Mouse (Mus musculus) midbrain, embryonic 15.5 days (tissue): ENCODE measurements around the gene Ctps. TPM values are rescaled to one million over a fixed set of nuclear protein-coding genes. Genes with fewer than 3 reads are reported as not detected.
"Not testable (repeated sequence)": the region's sequence is repeated elsewhere in the genome, so short reads cannot be mapped to it uniquely, and the experiment has no call there.

ENCODE experiments used
- ATAC-seq: fragments of 200-750 bp; cut with Nextera tagmentation; replicated peaks from 2 replicates; pipeline ENCODE4 v1.8.0; 2017; ENCODE audit warnings: moderate TSS enrichment
- H3K27ac ChIP-seq: fragments of 300-500 bp; sonication (generic); 2 replicates; pipeline ENCODE4 v1.5.1; 2015; ENCODE audit warnings: mild to moderate bottlenecking, inconsistent platforms
- H3K27me3 ChIP-seq: fragments of 300-500 bp; sonication (generic); replicated peaks from 2 replicates; pipeline ENCODE4 v1.6.1; 2015; ENCODE audit warnings: inconsistent platforms
- H3K36me3 ChIP-seq: fragments of 300-500 bp; sonication (generic); replicated peaks from 2 replicates; pipeline ENCODE4 v1.6.1; 2015; ENCODE audit warnings: inconsistent platforms
- H3K4me1 ChIP-seq: fragments of 300-500 bp; sonication (generic); 2 replicates; pipeline ENCODE4 v1.6.1; 2015; ENCODE audit warnings: inconsistent platforms
- H3K4me2 ChIP-seq: fragments of 300-500 bp; sonication (generic); 2 replicates; pipeline ENCODE4 v1.6.1; 2015; ENCODE audit warnings: inconsistent platforms, mild to moderate bottlenecking, moderate library complexity
- H3K4me3 ChIP-seq: fragments of 300-500 bp; sonication (generic); 2 replicates; pipeline ENCODE4 v1.5.1; 2015; ENCODE audit warnings: mild to moderate bottlenecking, inconsistent platforms
- H3K9ac ChIP-seq: fragments of 300-500 bp; sonication (generic); 2 replicates; pipeline ENCODE4 v1.6.1; 2015; ENCODE audit warnings: mild to moderate bottlenecking, inconsistent platforms
- H3K9me3 ChIP-seq: fragments of 300-500 bp; sonication (generic); 2 replicates; pipeline ENCODE4 v1.6.1; 2016; ENCODE audit warnings: inconsistent platforms
- WGBS: fragments of 180-500 bp; shearing (Covaris S2); methylation state at CpG from one replicate; pipeline ENCODE4 v1.1.7; 2015; ENCODE audit warnings: mixed read lengths; 5-methylcytosine and 5-hydroxymethylcytosine counted together
- polyA plus RNA-seq: library from polyadenylated mRNA; unstranded; fragments of >200 nt; fragmentation: Nextera tagmentation; extraction: Ambion mirVana; gene quantifications from 2 replicates; pipeline ENCODE4 v1.2.1, GENCODE M21; 2015

Gene Ctps
- polyA plus RNA-seq, 1 experiment from 2014 or later = 78.4 TPM

- not testable (repeated sequence) for H3K27me3 ChIP-seq, H3K4me1 ChIP-seq, H3K27ac ChIP-seq, H3K9me3 ChIP-seq, H3K4me3 ChIP-seq, H3K4me2 ChIP-seq, H3K9ac ChIP-seq, H3K36me3 ChIP-seq, ATAC-seq
- 83% methylated on average over 1 of the region's 1 CpGs for WGBS
Observed at GRCm38 (mm10) chr4:120596210-120596609, 26.1 kb upstream of the Ctps start.

GRCm38 (mm10) chr4:120590973-120591372 is 20.9 kb upstream of the Ctps start:
- WGBS = 84% methylated on average over 4 of the region's 4 CpGs
- Histone ChIP-seq H3K27me3 (peaks cover 10% of the 10 kb centered on the region; the same call in 1 of the 2 replicates), H3K4me1 (peaks cover 3% of the 10 kb centered on the region), H3K4me3 (no peak overlapping the region), H3K36me3 (no peaks in the 10 kb centered on the region), H3K4me2 (no peak overlapping the region), H3K9me3 (no peaks in the 10 kb centered on the region), H3K9ac (no peak overlapping the region), H3K27ac (no peak overlapping the region)
- no peak for ATAC-seq

GRCm38 (mm10) chr4:120589815-120590422 is 19.8 kb upstream of the Ctps start:
- peaks cover 10% of the 10 kb centered on the region; the same call in 1 of the 2 replicates for H3K27me3 ChIP-seq
- no peak overlapping the region; the same call in 1 of the 2 replicates for H3K9ac ChIP-seq
- ATAC-seq = peak; percentile 95
- H3K27ac ChIP-seq = no peak overlapping the region
- H3K9me3 ChIP-seq = no peaks in the 10 kb centered on the region
- H3K4me2 ChIP-seq = no peak overlapping the region
- 37% methylated on average over 5 of the region's 5 CpGs for WGBS
- no peaks in the 10 kb centered on the region for H3K36me3 ChIP-seq
- H3K4me1 ChIP-seq = peaks cover 3% of the 10 kb centered on the region
- H3K4me3 ChIP-seq = no peak overlapping the region

- WGBS = 11% methylated on average over 3 of the region's 3 CpGs
- Histone ChIP-seq H3K9ac (no peak overlapping the region), H3K4me3 (no peak overlapping the region), H3K27ac (no peak overlapping the region), H3K4me1 (peaks cover 3% of the 10 kb centered on the region), H3K4me2 (no peak overlapping the region), H3K27me3 (peaks cover 10% of the 10 kb centered on the region; the same call in 1 of the 2 replicates), H3K9me3 (no peaks in the 10 kb centered on the region), H3K36me3 (no peaks in the 10 kb centered on the region)
- ATAC-seq = no peak
Observed at GRCm38 (mm10) chr4:120589070-120589469, 19.0 kb upstream of the Ctps start.

GRCm38 (mm10) chr4:120588445-120588844 is 18.4 kb upstream of the Ctps start, which contains the start of gene Gm8439:
TSS of gene Gm8439 (plus strand) at chr4:120588745.
- no peak within 1 kb of the TSS for H3K4me2 ChIP-seq
- H3K9ac ChIP-seq = no peak within 1 kb of the TSS
- peaks cover 3% of the 10 kb centered on the region for H3K4me1 ChIP-seq
- peaks cover 10% of the 10 kb centered on the region; the same call in 1 of the 2 replicates for H3K27me3 ChIP-seq
- no peak for ATAC-seq
- H3K9me3 ChIP-seq = no peaks in the 10 kb centered on the region
- H3K36me3 ChIP-seq = no peaks in the 10 kb centered on the region
- no peak within 1 kb of the TSS for H3K27ac ChIP-seq
- 32% methylated on average over 4 of the region's 4 CpGs for WGBS
- H3K4me3 ChIP-seq = no peak within 1 kb of the TSS

- WGBS = 58% methylated on average over 1 of the region's 1 CpGs
- Histone ChIP-seq H3K4me1 (peaks cover 3% of the 10 kb centered on the region), H3K9ac (no peak overlapping the region), H3K4me3 (no peak overlapping the region), H3K27ac (no peak overlapping the region), H3K27me3 (peaks cover 10% of the 10 kb centered on the region; the same call in 1 of the 2 replicates), H3K4me2 (no peak overlapping the region), H3K9me3 (no peaks in the 10 kb centered on the region), H3K36me3 (no peaks in the 10 kb centered on the region)
- no peak for ATAC-seq
Observed at GRCm38 (mm10) chr4:120586986-120587385, 16.9 kb upstream of the Ctps start.

- no peak overlapping the region for H3K9ac ChIP-seq
- no peaks in the 10 kb centered on the region for H3K36me3 ChIP-seq
- WGBS = 85% methylated on average over 9 of the region's 9 CpGs
- no peak for ATAC-seq
- no peak overlapping the region for H3K27ac ChIP-seq
- no peaks in the 10 kb centered on the region for H3K4me1 ChIP-seq
- H3K9me3 ChIP-seq = no peaks in the 10 kb centered on the region
- no peak overlapping the region for H3K4me2 ChIP-seq
- H3K27me3 ChIP-seq = no peaks in the 10 kb centered on the region
- no peak overlapping the region for H3K4me3 ChIP-seq
Observed at GRCm38 (mm10) chr4:120581711-120582110, 11.6 kb upstream of the Ctps start.

GRCm38 (mm10) chr4:120580894-120581293 is 10.8 kb upstream of the Ctps start:
- H3K4me3 ChIP-seq = no peak overlapping the region
- no peak overlapping the region for H3K4me2 ChIP-seq
- no peaks in the 10 kb centered on the region for H3K9me3 ChIP-seq
- H3K27ac ChIP-seq = no peak overlapping the region
- no peak overlapping the region for H3K9ac ChIP-seq
- H3K4me1 ChIP-seq = no peaks in the 10 kb centered on the region
- 84% methylated on average over 5 of the region's 5 CpGs for WGBS
- no peaks in the 10 kb centered on the region for H3K36me3 ChIP-seq
- no peaks in the 10 kb centered on the region for H3K27me3 ChIP-seq
- no peak for ATAC-seq

- no peak overlapping the region for H3K4me3 ChIP-seq
- no peaks in the 10 kb centered on the region for H3K27me3 ChIP-seq
- WGBS = 74% methylated on average over 3 of the region's 3 CpGs
- no peak overlapping the region for H3K4me2 ChIP-seq
- H3K9me3 ChIP-seq = no peaks in the 10 kb centered on the region
- no peak for ATAC-seq
- no peaks in the 10 kb centered on the region for H3K36me3 ChIP-seq
- no peak overlapping the region for H3K9ac ChIP-seq
- H3K27ac ChIP-seq = no peak overlapping the region
- peaks cover 28% of the 10 kb centered on the region for H3K4me1 ChIP-seq
Observed at GRCm38 (mm10) chr4:120571691-120572090, 1.6 kb upstream of the Ctps start.

GRCm38 (mm10) chr4:120571070-120571464 is 991 bp upstream of the Ctps start:
- 74% methylated on average over 3 of the region's 3 CpGs for WGBS
- no peaks in the 10 kb centered on the region for H3K36me3 ChIP-seq
- peak overlapping the region; percentile 97 for H3K27ac ChIP-seq
- H3K4me2 ChIP-seq = peak overlapping the region; percentile 79
- no peaks in the 10 kb centered on the region for H3K9me3 ChIP-seq
- peak overlapping the region; percentile 95; the same call in 1 of the 2 replicates for H3K9ac ChIP-seq
- no peak for ATAC-seq
- H3K4me3 ChIP-seq = peak overlapping the region; percentile 81
- peaks cover 28% of the 10 kb centered on the region for H3K4me1 ChIP-seq
- H3K27me3 ChIP-seq = no peaks in the 10 kb centered on the region

- Histone ChIP-seq H3K4me2 (peak overlapping the region; percentile 79), H3K36me3 (no peaks in the 10 kb centered on the region), H3K4me3 (peak overlapping the region; percentile 81), H3K27ac (peak overlapping the region; percentile 97), H3K4me1 (peaks cover 28% of the 10 kb centered on the region), H3K9me3 (no peaks in the 10 kb centered on the region), H3K27me3 (no peaks in the 10 kb centered on the region), H3K9ac (peak overlapping the region; percentile 95)
- peak; percentile 77 for ATAC-seq
- 1% methylated on average over 27 of the region's 27 CpGs for WGBS
Observed at GRCm38 (mm10) chr4:120570438-120571069, 478 bp upstream of the Ctps start.

GRCm38 (mm10) chr4:120569025-120569424 is 1.1 kb downstream of the Ctps start:
- H3K36me3 ChIP-seq = no peaks in the 10 kb centered on the region
- peak overlapping the region; percentile 95 for H3K9ac ChIP-seq
- H3K9me3 ChIP-seq = no peaks in the 10 kb centered on the region
- no peak for ATAC-seq
- peak overlapping the region; percentile 97 for H3K27ac ChIP-seq
- H3K27me3 ChIP-seq = no peaks in the 10 kb centered on the region
- 3% methylated on average over 4 of the region's 4 CpGs for WGBS
- H3K4me3 ChIP-seq = peak overlapping the region; percentile 81
- H3K4me2 ChIP-seq = peak overlapping the region; percentile 79
- H3K4me1 ChIP-seq = peaks cover 28% of the 10 kb centered on the region

- no peak overlapping the region for H3K4me3 ChIP-seq
- peak overlapping the region; percentile 27; the same call in 1 of the 2 replicates for H3K9ac ChIP-seq
- H3K27ac ChIP-seq = no peak overlapping the region
- H3K27me3 ChIP-seq = no peaks in the 10 kb centered on the region
- 57% methylated on average over 5 of the region's 5 CpGs for WGBS
- no peaks in the 10 kb centered on the region for H3K36me3 ChIP-seq
- peak overlapping the region; percentile 79 for H3K4me2 ChIP-seq
- H3K9me3 ChIP-seq = no peaks in the 10 kb centered on the region
- peaks cover 28% of the 10 kb centered on the region for H3K4me1 ChIP-seq
- no peak for ATAC-seq
Observed at GRCm38 (mm10) chr4:120568005-120568404, 2.1 kb downstream of the Ctps start.
